Mouse (Mus musculus) lung, adult 2 months (tissue): ENCODE measurements at regions not wholly inside any gene's neighbourhood (a gene's known extent, or its start where the extent isn't known, plus 50 kb on each side); places are given as distances from the start of the nearest gene placed in this dataset.

Experiments
- DNase-seq: peaks from one replicate; pipeline ENCODE4 v3.0.0; 2022
- H3K4me1 ChIP-seq: fragments of 200-500 bp; 2 replicates; pipeline ENCODE4 v1.6.1; 2011; ENCODE audit warnings: low read length; ENCODE audit not compliant: control insufficient read depth, insufficient read depth
- H3K4me3 ChIP-seq: fragments of 200-500 bp; replicated peaks from 2 replicates; pipeline ENCODE3; 2011; ENCODE audit warnings: low read depth, mild to moderate bottlenecking, control low read depth, low read length; ENCODE audit errors: extremely low read depth
- CTCF ChIP-seq: fragments of 200-500 bp; IDR thresholded peaks from 2 replicates; pipeline ENCODE4 v1.5.1; 2011; ENCODE audit warnings: mild to moderate bottlenecking, low read length, control low read depth; ENCODE audit not compliant: insufficient read depth
- POLR2A ChIP-seq: fragments of 200-500 bp; IDR thresholded peaks from 2 replicates; pipeline ENCODE4 v1.6.1; 2011; ENCODE audit warnings: low read depth, mild to moderate bottlenecking, control low read depth, low read length, borderline replicate concordance; ENCODE audit errors: extremely low read depth
- WGBS: fragments of 180-500 bp; shearing (Covaris S2); methylation state at CpG from one replicate; pipeline ENCODE4 v1.1.7; 2018; 5-methylcytosine and 5-hydroxymethylcytosine counted together

DNA sequence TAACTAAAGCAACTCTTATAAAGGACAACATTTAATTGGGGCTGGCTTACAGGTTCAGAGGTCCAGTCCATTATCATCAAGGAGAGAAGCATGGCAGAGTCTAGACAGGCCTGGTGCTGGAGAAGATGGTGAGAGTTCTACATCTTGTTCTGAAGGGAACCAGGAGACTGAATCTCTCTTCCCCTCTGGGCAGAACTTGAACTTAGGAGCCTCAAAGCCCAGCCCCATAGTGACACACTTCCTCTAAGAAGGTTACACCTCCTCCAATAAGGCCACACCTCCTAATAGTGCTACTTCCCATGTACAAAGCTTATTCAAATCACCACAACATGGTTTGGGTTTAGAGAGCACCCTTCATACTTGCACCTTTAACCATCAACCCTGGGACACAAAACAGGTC is 136.5 kb upstream of the Nabp1 start:
- no peak for DNase-seq
- no peaks in the 10 kb centered on the region for H3K4me1 ChIP-seq
- no peak for TF ChIP-seq POLR2A
- TF ChIP-seq CTCF: no peak
- H3K4me3 ChIP-seq: no peak overlapping the region

DNA sequence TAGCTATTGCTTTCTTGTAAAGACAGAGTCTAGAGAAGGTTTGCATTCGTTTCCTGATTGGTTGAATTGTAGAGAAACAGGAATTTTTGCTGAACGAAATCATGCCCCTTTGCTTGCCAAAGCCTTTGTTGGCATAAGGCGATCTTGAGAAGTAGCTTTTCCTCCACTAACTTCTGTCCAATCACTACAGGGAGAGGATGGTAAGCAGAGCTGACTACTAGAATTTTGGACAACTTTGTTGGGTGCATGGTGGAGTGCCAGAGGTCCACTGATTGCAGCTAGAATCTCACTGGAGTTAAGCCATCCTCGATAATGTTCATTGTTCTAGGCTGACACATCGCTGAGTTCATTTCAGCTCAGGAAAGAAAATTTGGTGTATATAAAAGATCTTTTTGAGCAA is 131.1 kb upstream of the Nabp1 start:
- DNase-seq: no peak
- 61% methylated on average over 5 of the region's 5 CpGs for WGBS
- TF ChIP-seq POLR2A (no peak), CTCF (no peak)

DNA sequence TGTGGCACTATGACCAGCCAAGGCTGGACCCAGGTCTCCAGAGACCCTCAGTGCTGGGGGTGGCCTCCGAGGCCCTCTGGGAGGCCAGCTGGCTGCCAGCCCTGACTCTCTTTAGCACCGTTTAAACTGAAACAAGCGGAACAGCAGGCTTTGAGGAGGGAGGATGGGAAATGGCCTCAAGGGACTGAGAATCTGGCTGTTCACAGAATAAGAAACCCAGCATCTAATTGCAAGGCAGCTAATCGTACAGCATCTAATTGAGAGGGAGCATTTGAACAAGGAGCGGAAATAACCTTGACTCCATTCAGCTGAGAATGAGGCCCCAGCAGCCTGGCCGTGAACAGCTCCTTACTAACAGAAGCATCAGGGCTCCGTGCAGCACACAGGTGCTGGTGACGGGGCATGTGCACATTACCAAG is 129.2 kb upstream of the Nabp1 start:
- DNase-seq: no peak
- TF ChIP-seq POLR2A: no peak
- TF ChIP-seq CTCF: no peak
- H3K4me3 ChIP-seq: no peak overlapping the region
- no peaks in the 10 kb centered on the region for H3K4me1 ChIP-seq
- WGBS: 59% methylated on average over 8 of the region's 8 CpGs

More for the DNA sequence above, 131.1 kb upstream of the Nabp1 start:
- H3K4me1 ChIP-seq: no peaks in the 10 kb centered on the region
- no peak overlapping the region for H3K4me3 ChIP-seq

DNA sequence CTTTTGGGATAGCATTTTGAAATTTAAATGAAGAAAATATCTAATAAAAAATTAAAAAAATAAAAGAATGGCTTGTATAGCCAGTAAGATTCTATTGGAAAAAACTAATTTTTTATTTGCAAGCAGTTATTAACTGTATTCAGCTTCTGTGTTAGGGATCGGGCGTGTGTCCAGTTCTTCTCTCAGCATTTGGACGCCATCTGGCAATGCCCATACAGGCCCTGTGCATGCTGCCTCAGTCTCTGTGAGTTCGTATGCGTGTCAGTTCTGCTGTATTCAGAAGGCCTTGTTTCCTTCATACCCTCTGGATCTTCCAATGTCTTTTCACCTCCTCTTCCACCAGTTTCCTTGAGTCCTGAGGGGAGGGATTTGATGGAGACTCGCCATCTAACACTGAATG is 123.8 kb upstream of the Nabp1 start:
- no peak overlapping the region for H3K4me3 ChIP-seq
- no peak for TF ChIP-seq POLR2A
- no peak for TF ChIP-seq CTCF
- H3K4me1 ChIP-seq: no peaks in the 10 kb centered on the region
- no peak for DNase-seq
- 90% methylated on average over 6 of the region's 6 CpGs for WGBS

DNA sequence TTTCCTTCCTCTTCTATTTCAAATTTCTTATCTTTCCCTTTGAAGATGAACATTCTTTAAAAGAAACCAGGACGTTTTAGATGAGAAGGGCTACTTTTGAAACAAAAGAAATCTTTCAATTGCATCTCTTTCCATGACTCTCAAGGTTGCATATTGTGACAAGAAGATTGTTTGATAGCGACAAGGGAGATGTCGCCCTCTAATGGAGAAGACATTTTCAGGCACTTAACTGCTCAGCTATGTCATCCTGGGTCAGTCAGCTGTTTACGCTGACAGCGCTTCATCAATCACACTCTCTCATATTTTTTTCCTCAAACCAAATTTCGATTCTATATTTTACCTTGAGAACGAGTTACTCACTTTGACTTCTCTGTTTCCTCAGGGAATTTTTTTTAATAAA is 122.2 kb upstream of the Nabp1 start:
- 17% methylated on average over 7 of the region's 7 CpGs for WGBS
- H3K4me1 ChIP-seq: no peaks in the 10 kb centered on the region
- DNase-seq: no peak
- H3K4me3 ChIP-seq: no peak overlapping the region
- TF ChIP-seq POLR2A (no peak), CTCF (0 out of 2 replicates have a peak, but pooled peaks have one; percentile 22)

DNA sequence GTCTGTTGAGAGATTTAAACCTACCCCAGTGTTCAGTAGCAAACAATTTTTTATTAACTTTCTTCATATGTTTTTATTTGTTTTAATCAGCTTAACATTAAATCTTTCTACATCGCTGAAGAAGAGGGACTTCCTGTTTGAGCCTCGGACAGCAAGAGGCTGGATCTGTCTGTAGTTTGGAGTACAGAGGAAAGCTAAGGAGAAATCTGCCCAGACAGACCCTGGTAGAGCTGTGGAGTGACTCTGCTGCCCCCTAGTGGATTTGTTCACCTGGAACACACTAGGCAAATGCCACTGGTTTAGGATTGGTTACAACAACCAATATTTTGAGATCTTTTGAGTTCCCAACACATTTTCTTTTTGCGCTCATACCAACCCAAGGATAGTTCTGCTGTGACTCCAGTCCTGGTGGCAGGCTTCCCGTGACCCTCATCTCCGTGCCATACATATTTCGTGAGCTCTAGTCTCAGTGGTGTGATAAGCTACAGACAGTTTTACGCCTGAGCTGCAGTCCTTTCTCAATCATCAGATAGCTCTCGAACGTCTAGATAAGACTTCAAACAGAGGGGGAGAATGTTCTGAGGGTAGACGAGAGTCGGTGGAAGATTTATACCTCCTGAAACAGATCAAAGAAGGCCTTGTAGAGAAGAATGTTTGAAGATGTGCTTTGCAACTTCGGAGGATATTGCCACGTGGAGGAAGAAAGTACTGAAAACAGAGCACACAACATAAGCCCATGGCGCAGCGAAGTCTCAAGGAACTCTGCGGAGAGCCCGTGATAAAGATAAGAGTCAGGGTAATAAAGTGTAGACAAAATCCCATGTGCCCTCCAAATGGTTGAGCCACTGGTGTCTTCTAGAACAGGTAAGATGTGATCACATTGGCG is 119.0 kb upstream of the Nabp1 start:
- peak; percentile 59 for DNase-seq
- Histone ChIP-seq H3K4me1 (peaks cover 3% of the 10 kb centered on the region), H3K4me3 (no peak overlapping the region)
- TF ChIP-seq CTCF: peak; percentile 82
- no peak for TF ChIP-seq POLR2A
- 19% methylated on average over 18 of the region's 18 CpGs for WGBS

DNA sequence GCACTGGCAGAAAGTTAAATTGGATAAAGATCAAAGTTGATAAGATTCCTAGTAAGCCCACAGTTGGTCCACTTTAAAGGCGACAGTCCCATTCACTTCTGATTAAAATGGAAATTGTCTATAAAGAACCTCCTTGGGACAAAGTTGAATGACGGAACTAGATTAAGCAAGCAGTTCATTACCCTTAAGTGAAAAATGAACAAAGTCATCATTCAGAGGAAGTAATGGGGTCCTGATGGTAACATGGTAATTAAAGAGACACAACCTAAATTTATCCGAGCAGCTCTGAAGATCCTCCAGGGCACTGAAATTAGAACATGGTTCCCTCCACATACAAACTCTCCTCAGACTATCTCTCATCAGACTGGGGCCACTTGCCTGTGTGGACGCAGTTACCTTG is 116.4 kb upstream of the Nabp1 start:
- TF ChIP-seq CTCF: no peak
- TF ChIP-seq POLR2A: no peak
- no peak for DNase-seq
- WGBS: 89% methylated on average over 4 of the region's 4 CpGs

DNA sequence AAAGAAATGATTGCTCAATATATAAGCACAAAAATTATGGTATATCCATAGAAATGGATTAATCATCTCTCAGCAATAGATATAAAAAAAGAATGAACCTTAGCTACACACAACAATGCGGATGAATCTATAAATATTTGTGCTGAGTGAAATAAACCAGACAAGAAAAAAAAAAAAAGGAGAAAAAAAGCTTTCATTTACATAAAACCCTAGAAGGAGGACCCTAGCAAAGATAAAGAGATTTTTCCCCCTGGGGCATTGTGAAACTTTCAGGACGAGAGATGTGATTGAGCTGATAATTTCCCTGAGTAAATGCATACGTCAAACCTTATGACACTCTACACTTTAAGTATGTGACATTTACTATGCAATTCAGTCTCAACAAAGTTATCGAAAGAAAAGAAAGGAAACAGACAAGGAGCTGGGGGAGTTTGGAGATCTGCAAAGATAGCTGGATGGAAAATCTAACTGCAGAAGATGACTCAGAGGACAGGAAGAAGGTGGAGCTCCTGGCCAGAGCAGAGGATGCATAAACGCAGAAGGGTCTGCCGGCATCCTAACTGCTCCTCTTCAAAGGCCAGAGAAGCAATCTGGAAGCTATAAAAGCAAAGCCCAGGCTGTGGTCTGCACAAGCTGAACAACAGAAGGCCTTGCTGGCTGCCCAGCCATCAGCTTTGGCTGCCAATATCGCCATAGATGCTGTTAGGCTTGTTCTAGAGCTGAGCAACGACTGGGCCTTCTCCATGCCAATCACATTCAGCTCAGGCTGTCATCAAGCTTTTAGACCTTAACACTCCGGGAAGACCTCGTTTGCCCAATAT is 115.6 kb upstream of the Nabp1 start:
- 46% methylated on average over 10 of the region's 10 CpGs for WGBS
- no peak for DNase-seq
- TF ChIP-seq CTCF (no peak), POLR2A (no peak)
- H3K4me3 ChIP-seq: no peak overlapping the region
- peaks cover 3% of the 10 kb centered on the region for H3K4me1 ChIP-seq

More for the DNA sequence above, 116.4 kb upstream of the Nabp1 start:
- peaks cover 3% of the 10 kb centered on the region for H3K4me1 ChIP-seq
- no peak overlapping the region for H3K4me3 ChIP-seq

DNA sequence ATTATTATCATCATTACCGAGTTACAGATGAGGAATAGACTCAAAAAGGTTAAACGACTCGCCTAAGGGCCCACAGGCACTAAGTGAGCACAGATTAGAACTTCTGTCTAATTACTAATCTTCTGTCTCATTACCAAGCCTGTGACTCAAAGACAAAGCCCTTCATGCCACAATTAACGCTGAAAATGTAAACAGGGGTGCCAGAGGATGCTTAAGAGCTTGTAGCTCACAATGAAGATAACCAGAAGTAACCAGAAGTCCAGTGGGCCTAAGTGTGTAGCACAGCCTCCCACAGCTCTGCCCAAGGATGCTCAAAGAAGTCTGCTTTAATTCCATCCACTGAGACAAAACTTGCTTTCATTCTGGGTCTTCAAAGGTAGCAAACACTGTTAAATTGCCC is 113.7 kb upstream of the Nabp1 start:
- no peak for DNase-seq
- WGBS: 51% methylated on average over 4 of the region's 4 CpGs

More for the DNA sequence above, 113.7 kb upstream of the Nabp1 start:
- Histone ChIP-seq H3K4me3 (no peak overlapping the region), H3K4me1 (peaks cover 3% of the 10 kb centered on the region)
- no peak for TF ChIP-seq POLR2A
- TF ChIP-seq CTCF: no peak
